Mouse (Mus musculus): ENCODE measurements around the gene Anxa1.

DNA sequence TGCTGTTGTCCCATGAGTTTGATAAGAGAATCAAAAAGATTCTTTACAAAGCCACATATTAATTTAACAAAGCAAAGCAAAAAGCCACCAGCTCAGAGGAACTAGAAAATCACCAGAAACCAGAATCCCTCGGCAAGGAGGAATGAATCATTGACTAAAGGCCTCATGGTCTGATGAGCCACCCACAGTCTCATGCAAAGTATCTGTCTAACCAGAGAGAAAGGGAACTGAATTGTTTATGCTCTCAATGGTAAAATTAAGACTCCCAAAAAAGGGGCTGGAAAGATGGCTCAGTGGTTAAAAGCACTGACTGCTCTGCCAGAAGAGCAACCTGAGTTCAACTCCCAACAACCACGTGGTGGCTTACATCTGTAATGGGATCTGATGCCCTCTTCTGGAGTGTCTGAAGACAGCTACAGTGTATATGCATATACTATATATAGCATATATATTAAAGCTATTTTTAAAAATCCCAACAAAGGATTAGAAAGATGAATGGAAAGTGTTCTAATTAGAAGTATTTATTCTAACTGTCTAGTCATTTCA is 9.5 kb downstream of the Anxa1 start:
- TF ChIP-seq CTCF (IDR thresholded peaks at IDR 0.05; ENCODE audit: low read depth) (no peak), EP300 (IDR thresholded peaks at IDR 0.05; ENCODE audit: low read depth) (no peak)
